Mouse (Mus musculus): ENCODE data around the gene Dhdh. TPM values are rescaled to one million over a fixed set of nuclear protein-coding genes. Genes with fewer than 3 reads are reported as not detected.
"Not testable (repeated sequence)": the region's sequence is repeated elsewhere in the genome, so short reads cannot be mapped to it uniquely, and the experiment has no call there.

Dhdh gene
- polyA plus RNA-seq, 1 experiment from 2014 or later, result 4.0 TPM

GRCm38 (mm10) chr7:45516846-45517245 is 28.2 kb upstream of the Dhdh start:
- not testable (repeated sequence) for H3K36me3 ChIP-seq (ENCODE audit: control insufficient read depth, insufficient read depth, low read length); H3K9me3 ChIP-seq (ENCODE audit: control insufficient read depth, low read length); H3K27me3 ChIP-seq (replicated peaks; ENCODE audit: control insufficient read depth, insufficient read depth, low read length); ATAC-seq; H3K27ac ChIP-seq (ENCODE audit: low read depth, low read length); H3K4me1 ChIP-seq (ENCODE audit: control insufficient read depth, insufficient read depth, low read depth, low read length); H3K9ac ChIP-seq (ENCODE audit: low read depth, low read length); H3K4me2 ChIP-seq (ENCODE audit: low read length); H3K4me3 ChIP-seq (ENCODE audit: low read length)
- WGBS, result 74% methylated on average over 5 of the region's 5 CpGs

GRCm38 (mm10) chr7:45515436-45515835 is 26.8 kb upstream of the Dhdh start:
- no peak overlapping the region for H3K4me3 ChIP-seq (ENCODE audit: low read length)
- H3K4me1 ChIP-seq (ENCODE audit: control insufficient read depth, insufficient read depth, low read depth, low read length), result no peaks in the 10 kb centered on the region
- H3K36me3 ChIP-seq (ENCODE audit: control insufficient read depth, insufficient read depth, low read length), result no peaks in the 10 kb centered on the region
- H3K9ac ChIP-seq (ENCODE audit: low read depth, low read length), result no peak overlapping the region
- ATAC-seq, result no peak
- no peaks in the 10 kb centered on the region for H3K9me3 ChIP-seq (ENCODE audit: control insufficient read depth, low read length)
- no peak overlapping the region for H3K27ac ChIP-seq (ENCODE audit: low read depth, low read length)
- WGBS, result 23% methylated on average over 16 of the region's 16 CpGs
- H3K27me3 ChIP-seq (replicated peaks; ENCODE audit: control insufficient read depth, insufficient read depth, low read length), result no peaks in the 10 kb centered on the region
- H3K4me2 ChIP-seq (ENCODE audit: low read length), result no peak overlapping the region

GRCm38 (mm10) chr7:45514411-45514810 is 25.8 kb upstream of the Dhdh start:
- no peak overlapping the region for H3K9ac ChIP-seq (ENCODE audit: low read depth, low read length)
- WGBS, result 86% methylated on average over 7 of the region's 7 CpGs
- H3K4me1 ChIP-seq (ENCODE audit: control insufficient read depth, insufficient read depth, low read depth, low read length), result peaks cover 3% of the 10 kb centered on the region
- no peaks in the 10 kb centered on the region for H3K27me3 ChIP-seq (replicated peaks; ENCODE audit: control insufficient read depth, insufficient read depth, low read length)
- no peak overlapping the region for H3K4me2 ChIP-seq (ENCODE audit: low read length)
- H3K4me3 ChIP-seq (ENCODE audit: low read length), result no peak overlapping the region
- H3K9me3 ChIP-seq (ENCODE audit: control insufficient read depth, low read length), result no peaks in the 10 kb centered on the region
- ATAC-seq, result no peak
- H3K36me3 ChIP-seq (ENCODE audit: control insufficient read depth, insufficient read depth, low read length), result no peaks in the 10 kb centered on the region
- no peak overlapping the region for H3K27ac ChIP-seq (ENCODE audit: low read depth, low read length)

DNA sequence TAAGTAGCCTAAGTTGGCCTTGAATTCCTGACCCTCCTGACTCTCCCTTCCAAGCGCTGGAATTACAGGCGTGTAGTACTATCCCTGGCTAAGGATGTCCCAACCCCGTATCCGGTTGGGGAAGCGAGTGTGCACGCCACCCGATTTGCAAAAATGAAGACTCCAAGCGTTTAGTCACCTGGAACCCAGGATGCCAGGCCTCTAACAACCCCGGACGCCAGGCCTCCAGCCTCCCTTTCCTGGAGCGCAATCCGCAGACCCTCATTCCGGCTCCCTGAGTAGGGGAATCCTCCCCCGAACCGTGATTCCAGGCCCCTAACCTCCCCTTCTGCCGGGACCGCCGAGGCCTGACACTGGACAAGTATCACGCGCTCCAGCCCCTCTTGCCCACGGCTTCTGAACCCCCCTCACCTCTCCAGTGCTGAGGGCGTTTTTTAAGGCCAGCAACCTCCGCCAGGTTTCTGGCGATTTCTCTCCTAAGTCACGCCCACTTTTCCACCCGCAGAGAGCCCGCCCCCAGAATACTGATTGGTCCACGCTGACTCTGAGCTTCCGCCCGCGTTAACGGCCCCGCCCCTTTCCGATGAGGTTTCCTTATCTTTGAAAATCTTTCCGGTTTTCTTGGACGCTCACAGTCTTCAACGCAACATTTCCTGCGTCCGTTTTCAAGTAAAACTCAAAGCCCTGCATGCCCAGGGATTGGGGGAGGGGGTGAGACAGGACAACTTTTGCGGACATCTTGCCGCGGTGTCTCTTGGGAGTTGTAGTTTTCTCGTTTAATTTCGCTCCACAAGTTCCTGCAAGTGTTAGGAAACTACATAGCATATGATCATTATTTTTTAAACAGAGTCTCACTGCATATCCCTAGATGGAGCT is 21.5 kb upstream of the Dhdh start, which contains the start of gene Nucb1:
Gene Nucb1, minus strand, starts transcription at position 495 of the 876 bp plus-strand sequence.
- Histone ChIP-seq H3K27me3 (replicated peaks; ENCODE audit: control insufficient read depth, insufficient read depth, low read length) (no peaks in the 10 kb centered on the region), H3K36me3 (ENCODE audit: control insufficient read depth, insufficient read depth, low read length) (peaks cover 4% of the 10 kb centered on the region; the same call in 1 of the 2 replicates), H3K27ac (ENCODE audit: low read depth, low read length) (peak within 1 kb of the TSS; percentile 89), H3K9me3 (ENCODE audit: control insufficient read depth, low read length) (no peaks in the 10 kb centered on the region), H3K4me2 (ENCODE audit: low read length) (peak within 1 kb of the TSS; percentile 96), H3K4me1 (ENCODE audit: control insufficient read depth, insufficient read depth, low read depth, low read length) (peaks cover 15% of the 10 kb centered on the region), H3K9ac (ENCODE audit: low read depth, low read length) (peak within 1 kb of the TSS; percentile 87), H3K4me3 (ENCODE audit: low read length) (peak within 1 kb of the TSS; percentile 84)
- peak; percentile 93 for ATAC-seq
- under 1% methylated on average over 44 of the region's 44 CpGs for WGBS

DNA sequence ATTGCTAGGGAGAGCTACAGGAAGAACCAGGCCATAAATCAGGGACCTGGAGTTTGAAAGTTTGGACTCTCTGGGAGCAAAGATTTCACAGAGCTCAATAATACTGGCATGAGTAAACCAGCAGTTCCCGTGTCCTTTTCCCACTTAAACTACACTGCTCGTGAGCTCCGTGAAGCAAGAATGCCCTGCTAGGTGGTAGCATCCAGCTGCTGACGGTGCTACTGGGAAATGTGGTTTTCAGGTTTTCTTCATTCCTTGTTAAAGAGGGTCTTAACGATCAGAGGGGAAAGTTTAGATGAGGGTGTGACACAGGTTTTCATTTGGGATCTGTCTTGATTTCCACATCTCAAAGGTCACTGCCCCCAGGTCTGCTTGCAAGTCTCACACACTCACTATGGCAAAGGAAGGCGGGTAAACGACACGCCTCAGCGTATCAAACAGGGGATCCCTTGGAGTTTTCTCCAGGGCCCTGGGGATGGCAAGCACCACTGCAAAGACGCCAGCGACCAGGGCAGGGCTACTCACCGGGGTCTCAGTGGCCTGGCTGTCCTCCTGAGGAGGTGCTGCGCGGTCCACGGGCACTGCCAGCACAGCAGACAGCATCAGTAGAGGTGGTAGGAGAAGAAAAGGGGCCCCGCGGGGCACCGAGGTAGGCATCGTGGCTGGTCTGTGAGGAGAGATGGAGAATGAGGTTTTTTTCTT is 20.7 kb upstream of the Dhdh start:
- 37% methylated on average over 19 of the region's 19 CpGs for WGBS
- Histone ChIP-seq H3K4me2 (ENCODE audit: low read length) (peak overlapping the region; percentile 96), H3K36me3 (ENCODE audit: control insufficient read depth, insufficient read depth, low read length) (peaks cover 4% of the 10 kb centered on the region; the same call in 1 of the 2 replicates), H3K9ac (ENCODE audit: low read depth, low read length) (peak overlapping the region; percentile 87), H3K27ac (ENCODE audit: low read depth, low read length) (peak overlapping the region; percentile 89), H3K27me3 (replicated peaks; ENCODE audit: control insufficient read depth, insufficient read depth, low read length) (no peaks in the 10 kb centered on the region), H3K4me3 (ENCODE audit: low read length) (peak overlapping the region; percentile 84), H3K9me3 (ENCODE audit: control insufficient read depth, low read length) (no peaks in the 10 kb centered on the region), H3K4me1 (ENCODE audit: control insufficient read depth, insufficient read depth, low read depth, low read length) (peaks cover 15% of the 10 kb centered on the region)
- ATAC-seq, result peak; percentile 20

GRCm38 (mm10) chr7:45508561-45508960 is 20.0 kb upstream of the Dhdh start:
- 78% methylated on average over 6 of the region's 6 CpGs for WGBS
- no peak overlapping the region for H3K27ac ChIP-seq (ENCODE audit: low read depth, low read length)
- no peaks in the 10 kb centered on the region for H3K9me3 ChIP-seq (ENCODE audit: control insufficient read depth, low read length)
- H3K4me2 ChIP-seq (ENCODE audit: low read length), result peak overlapping the region; percentile 96
- H3K27me3 ChIP-seq (replicated peaks; ENCODE audit: control insufficient read depth, insufficient read depth, low read length), result no peaks in the 10 kb centered on the region
- peak overlapping the region; percentile 41; the same call in 1 of the 2 replicates for H3K9ac ChIP-seq (ENCODE audit: low read depth, low read length)
- H3K36me3 ChIP-seq (ENCODE audit: control insufficient read depth, insufficient read depth, low read length), result peaks cover 4% of the 10 kb centered on the region; the same call in 1 of the 2 replicates
- no peak overlapping the region for H3K4me3 ChIP-seq (ENCODE audit: low read length)
- peaks cover 15% of the 10 kb centered on the region for H3K4me1 ChIP-seq (ENCODE audit: control insufficient read depth, insufficient read depth, low read depth, low read length)
- ATAC-seq, result no peak

GRCm38 (mm10) chr7:45507583-45507982 is 19.0 kb upstream of the Dhdh start:
- Histone ChIP-seq H3K9me3 (ENCODE audit: control insufficient read depth, low read length) (no peaks in the 10 kb centered on the region), H3K9ac (ENCODE audit: low read depth, low read length) (no peak overlapping the region), H3K27ac (ENCODE audit: low read depth, low read length) (no peak overlapping the region), H3K27me3 (replicated peaks; ENCODE audit: control insufficient read depth, insufficient read depth, low read length) (no peaks in the 10 kb centered on the region), H3K4me2 (ENCODE audit: low read length) (no peak overlapping the region), H3K4me3 (ENCODE audit: low read length) (no peak overlapping the region), H3K36me3 (ENCODE audit: control insufficient read depth, insufficient read depth, low read length) (peaks cover 4% of the 10 kb centered on the region; the same call in 1 of the 2 replicates), H3K4me1 (ENCODE audit: control insufficient read depth, insufficient read depth, low read depth, low read length) (peaks cover 15% of the 10 kb centered on the region)
- WGBS, result 93% methylated on average over 6 of the region's 6 CpGs
- ATAC-seq, result no peak

DNA sequence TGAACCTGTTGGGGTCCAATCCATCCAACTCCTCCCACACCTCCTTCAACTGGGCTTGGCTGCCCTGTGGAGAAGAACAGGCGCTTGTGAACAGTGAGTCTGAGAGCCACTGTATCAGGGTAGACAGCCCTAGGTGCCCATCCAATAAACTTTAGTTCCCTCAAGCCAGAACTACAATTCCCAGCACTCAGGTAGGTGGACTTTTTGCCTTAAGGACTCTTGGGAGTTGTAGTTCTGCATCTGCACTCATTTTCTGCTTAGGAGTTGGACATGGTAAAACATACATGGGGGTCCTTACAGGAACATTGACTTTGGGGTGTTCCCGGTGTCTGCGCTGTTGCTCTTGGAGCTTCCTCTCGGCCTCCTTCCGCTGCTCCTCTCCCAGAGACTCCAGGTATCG is 9.8 kb upstream of the Dhdh start:
- H3K27me3 ChIP-seq (replicated peaks; ENCODE audit: control insufficient read depth, insufficient read depth, low read length), result no peaks in the 10 kb centered on the region
- H3K36me3 ChIP-seq (ENCODE audit: control insufficient read depth, insufficient read depth, low read length), result peaks cover 31% of the 10 kb centered on the region
- no peak overlapping the region for H3K4me2 ChIP-seq (ENCODE audit: low read length)
- no peaks in the 10 kb centered on the region for H3K9me3 ChIP-seq (ENCODE audit: control insufficient read depth, low read length)
- H3K9ac ChIP-seq (ENCODE audit: low read depth, low read length), result no peak overlapping the region
- H3K27ac ChIP-seq (ENCODE audit: low read depth, low read length), result no peak overlapping the region
- ATAC-seq, result no peak
- H3K4me1 ChIP-seq (ENCODE audit: control insufficient read depth, insufficient read depth, low read depth, low read length), result no peaks in the 10 kb centered on the region
- WGBS, result 94% methylated on average over 6 of the region's 6 CpGs
- no peak overlapping the region for H3K4me3 ChIP-seq (ENCODE audit: low read length)

DNA sequence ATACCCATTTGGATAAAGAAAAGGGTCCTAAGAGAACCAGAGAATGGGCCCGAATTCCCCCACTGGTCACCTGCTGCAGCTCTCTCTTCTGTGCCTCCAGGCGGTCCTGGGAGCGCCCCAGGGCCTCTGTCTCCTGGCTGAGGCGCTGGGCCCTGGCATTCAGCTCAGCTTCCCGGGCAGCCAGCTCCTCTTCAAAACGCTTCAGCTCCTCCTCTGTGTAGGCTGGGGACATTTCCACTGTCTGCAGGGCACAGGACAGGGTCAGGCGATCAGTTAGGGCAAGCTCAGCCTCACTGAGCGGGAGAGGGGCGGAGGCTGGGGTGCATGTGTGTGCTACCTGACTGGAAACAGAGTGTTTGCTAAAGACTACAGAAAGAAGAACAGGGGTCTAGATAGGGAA is 5.9 kb upstream of the Dhdh start:
- Histone ChIP-seq H3K27me3 (replicated peaks; ENCODE audit: control insufficient read depth, insufficient read depth, low read length) (no peaks in the 10 kb centered on the region), H3K4me3 (ENCODE audit: low read length) (no peak overlapping the region), H3K4me1 (ENCODE audit: control insufficient read depth, insufficient read depth, low read depth, low read length) (peaks cover 2% of the 10 kb centered on the region), H3K9ac (ENCODE audit: low read depth, low read length) (no peak overlapping the region), H3K4me2 (ENCODE audit: low read length) (no peak overlapping the region), H3K36me3 (ENCODE audit: control insufficient read depth, insufficient read depth, low read length) (peaks cover 29% of the 10 kb centered on the region), H3K27ac (ENCODE audit: low read depth, low read length) (no peak overlapping the region), H3K9me3 (ENCODE audit: control insufficient read depth, low read length) (no peaks in the 10 kb centered on the region)
- ATAC-seq, result no peak
- WGBS, result 86% methylated on average over 9 of the region's 9 CpGs
